Mouse (Mus musculus) spleen, postnatal 36 days (tissue): Measurements from ENCODE around the gene Gsn.

Experiments used
- DNase-seq, 2 experiments: peaks; one replicate each; pipeline ENCODE4 v3.0.0; 2022; ENCODE audit warnings: low spot score in 2 of 2, mixed read lengths in 1 of 2

The Gsn gene

DNA sequence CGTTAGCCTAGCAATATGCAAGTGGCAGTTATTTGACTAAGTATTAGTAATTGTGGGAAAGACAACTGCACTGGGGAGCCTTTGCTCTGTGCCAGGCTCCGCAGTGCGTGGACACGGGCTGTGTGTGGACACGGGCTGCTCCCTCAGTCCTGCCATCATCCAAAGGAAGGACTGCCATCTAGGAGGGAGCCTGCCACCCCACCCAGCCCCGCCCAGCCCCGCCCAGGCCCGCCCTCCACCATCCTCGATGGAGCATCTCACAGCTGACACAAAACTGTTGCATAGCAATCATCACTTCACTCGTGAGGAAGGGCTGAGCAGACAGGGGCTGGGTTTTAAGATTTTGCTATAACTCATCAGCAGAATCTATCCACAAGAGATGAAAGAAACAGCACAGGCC lies 69.8 kb downstream of the Gsn start:
- DNase-seq = no peak

DNA sequence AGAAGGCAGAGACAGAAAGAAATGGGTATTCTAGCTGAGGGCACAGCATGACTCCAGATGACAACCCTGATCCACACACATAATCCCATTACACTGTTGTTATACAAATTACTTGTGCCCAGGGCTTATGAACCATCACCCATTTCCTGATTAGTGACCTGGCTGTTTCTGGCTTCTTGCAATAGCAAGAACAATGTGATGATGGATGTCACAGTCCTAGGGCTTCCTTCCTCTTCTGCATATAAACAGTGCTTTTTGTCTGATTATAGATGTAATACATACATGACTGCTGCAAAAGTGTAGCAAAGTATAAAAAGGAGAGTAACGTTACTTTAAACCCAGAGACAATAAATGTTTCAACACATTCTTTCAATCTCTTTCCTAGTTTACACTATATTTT lies 70.8 kb downstream of the Gsn start:
- no peak for DNase-seq

DNA sequence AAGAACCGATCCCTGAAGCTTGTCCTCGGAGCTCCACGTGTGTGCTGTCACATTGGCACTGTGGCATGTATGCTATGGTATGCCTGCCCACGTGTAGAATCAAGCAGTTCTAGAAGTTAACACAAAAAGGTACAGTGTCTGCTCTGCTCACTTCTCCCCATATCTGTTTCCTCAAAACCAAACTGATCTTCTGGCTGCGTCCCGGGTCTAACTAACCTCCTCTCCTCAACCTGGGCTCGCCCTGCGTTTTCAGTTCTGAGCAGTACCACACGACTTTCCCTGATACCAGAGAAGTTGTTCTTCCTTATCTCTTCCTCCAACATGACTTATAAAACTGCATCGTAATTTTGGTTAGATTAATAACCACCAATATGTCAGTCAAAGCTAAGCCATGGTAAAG lies 71.4 kb downstream of the Gsn start:
- peak; percentile 31 to 53 for DNase-seq

DNA sequence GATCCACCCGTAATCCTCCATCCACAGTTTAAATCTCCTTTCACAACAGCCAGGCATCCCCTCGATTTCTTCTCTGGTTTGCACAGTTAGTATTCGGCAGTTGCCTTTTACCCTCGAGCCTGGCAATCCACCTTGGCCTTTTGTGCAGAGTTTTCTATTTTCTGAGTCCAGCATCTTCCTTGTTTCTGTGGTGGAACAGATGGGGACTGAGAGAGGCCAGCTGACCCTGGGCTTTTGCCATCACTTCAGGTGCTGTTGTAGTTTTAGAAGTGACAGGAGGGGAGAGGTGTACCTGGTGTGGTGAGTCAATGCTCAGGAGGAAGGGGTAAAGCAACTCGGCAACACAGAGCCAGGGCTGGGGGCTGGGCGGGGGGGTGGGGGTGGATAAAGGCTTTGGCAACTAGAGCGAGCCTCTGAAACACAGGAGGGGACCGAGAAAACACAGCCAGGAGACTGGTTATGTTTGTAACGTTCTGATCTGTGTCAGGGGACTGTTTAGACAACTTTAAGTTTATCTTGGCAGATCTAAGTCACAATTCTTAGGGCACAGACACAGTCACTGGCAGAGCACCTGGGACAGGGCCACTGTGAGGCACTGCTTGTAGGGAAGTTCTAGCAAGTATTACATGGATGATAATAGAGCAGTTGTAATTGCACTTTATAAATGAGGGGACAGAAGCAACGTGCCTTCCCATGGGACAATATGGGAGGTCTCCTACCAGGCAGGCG lies 72.0 kb downstream of the Gsn start:
- DNase-seq = no peak

DNA sequence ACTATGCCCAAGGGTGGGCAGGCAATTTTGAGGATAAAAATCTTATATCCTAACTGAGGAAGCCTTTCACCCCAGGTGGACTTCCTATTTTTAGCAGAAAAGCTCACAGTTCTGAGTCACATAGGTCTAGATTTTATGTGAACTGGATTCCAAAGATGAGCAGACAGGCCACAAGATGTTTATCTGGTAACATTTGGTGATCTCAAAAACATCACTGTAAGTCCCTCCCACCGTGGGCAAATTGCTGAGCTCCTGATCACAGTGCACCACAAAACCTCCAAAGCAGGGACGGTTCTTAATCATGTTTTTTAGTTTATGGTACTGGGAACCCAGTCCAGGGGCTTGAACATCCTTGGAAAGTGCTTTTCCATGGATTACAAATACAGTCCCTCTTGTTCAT lies 72.9 kb downstream of the Gsn start:
- DNase-seq = no peak

DNA sequence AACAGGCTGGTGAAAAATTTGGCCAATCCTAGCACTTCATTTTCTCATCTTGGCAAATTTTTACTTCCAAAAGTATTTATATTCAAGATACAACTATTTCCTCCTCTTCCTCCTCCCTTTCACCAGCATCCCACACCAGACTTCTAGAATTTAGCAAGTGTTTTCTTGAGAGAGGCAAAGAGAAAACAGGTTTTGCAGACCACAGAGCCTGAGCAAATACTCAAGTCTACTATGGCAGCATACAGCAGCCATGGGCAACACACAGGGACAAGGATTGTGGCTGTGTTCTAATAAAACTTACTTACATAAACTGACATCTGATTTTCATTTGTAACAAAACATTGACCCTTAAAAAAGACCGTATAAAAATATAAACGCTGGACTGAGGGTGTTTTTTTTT lies 75.0 kb downstream of the Gsn start:
- DNase-seq = no peak

DNA sequence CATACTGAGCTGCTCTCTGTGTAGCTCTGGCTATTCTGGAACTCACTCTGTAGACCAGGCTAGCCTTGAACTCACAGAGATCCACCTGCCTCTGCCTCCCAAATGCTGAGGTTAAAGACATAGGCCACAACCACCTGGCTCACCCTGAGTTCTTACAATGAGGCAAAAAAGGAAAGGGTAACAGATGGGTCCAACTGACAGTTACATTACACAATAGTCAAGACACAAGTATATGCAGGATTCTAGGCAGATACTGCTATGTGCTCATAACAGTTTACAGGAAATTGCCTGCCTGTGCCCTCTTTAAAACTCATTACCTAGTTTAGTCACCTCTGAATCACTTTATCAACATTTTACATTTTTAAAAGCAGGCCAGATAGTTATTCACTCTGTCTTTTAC lies 77.5 kb downstream of the Gsn start:
- no peak for DNase-seq

DNA sequence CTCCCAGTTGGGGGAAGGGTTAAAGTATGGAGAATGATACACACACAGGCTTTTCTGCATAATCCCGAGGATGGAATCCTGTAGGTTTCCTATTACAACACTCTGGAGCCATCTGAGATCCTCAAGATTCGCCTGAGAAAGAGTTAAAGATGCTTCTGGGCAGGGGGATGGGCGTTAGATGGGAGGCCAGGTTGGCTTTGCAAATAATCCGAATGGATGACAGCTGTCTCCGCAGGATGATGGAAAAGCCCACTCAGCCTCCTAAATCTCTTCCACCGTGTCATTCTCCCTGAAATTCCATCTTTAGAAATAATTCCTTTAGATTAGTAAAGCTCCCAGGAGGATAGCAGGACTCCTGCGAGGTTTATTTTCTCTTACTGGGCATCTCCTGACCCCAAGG lies 79.4 kb downstream of the Gsn start:
- no peak for DNase-seq

DNA sequence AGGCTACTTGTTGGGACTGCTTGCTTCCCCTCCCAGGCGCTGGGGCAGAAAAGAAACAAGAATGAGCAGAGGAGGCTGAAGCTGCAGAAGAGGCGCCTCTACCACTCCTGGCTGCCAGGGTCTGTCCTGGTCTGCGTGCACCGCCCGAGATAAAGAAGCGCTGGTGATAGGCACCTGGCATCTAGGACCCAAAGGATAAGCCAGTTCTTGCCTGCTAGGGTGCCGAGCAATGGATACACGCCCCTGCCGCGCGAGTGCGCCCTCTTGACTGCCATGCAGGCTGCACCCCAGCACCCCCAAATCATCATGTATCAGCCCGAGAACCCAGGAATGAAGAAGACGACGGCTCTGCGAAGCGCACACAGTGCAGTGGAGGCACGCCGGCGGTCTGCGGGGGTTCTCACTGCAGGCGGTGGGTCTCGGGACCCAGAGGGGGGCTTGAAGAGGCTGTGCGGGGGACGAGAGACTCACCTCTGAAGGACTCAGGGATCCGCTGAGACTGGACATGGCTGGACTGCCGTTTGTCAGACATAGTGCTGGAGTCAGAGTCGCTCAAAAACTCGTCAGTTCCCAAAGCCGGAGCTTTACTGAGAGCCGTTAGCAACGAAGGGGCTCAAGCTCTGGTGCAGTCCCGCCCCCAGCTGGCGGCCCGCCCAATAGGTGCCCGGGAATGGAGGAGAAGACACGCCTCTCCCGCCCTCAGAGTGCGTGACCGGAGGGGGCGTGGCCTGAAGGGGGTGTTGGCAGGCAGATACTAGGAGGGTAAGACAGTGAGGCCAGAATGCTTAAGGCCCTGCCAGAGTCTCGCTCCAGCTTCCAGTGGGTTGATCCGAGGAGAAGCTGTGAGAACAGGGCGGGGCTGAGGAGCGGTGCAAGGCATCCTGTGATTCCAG lies 80.5 kb downstream of the Gsn start, which contains the start of gene Stom:
Stom (minus strand) TSS at position 589 of the 893 bp plus-strand sequence.
- DNase-seq = peak; percentile 99 to 100

DNA sequence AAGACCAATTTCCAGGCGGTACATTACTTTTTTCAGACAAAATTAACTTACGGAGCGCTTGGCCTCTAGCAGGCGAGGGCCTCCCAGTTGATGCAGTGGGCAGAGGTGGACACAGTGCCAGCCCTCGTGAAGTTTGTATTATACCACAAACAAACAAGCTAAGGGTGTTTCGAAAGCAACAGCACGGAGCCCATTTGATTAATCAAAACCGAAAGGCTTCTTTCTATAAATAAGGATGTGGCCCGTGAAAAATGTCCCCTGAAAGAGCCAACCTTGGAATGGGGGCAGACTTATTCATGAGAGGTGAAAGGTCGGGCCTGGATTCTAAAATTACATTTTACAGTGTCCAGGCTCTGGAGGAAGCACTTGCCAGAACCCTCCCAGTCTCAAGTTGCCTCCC lies 81.2 kb downstream of the Gsn start:
- no peak for DNase-seq

DNA sequence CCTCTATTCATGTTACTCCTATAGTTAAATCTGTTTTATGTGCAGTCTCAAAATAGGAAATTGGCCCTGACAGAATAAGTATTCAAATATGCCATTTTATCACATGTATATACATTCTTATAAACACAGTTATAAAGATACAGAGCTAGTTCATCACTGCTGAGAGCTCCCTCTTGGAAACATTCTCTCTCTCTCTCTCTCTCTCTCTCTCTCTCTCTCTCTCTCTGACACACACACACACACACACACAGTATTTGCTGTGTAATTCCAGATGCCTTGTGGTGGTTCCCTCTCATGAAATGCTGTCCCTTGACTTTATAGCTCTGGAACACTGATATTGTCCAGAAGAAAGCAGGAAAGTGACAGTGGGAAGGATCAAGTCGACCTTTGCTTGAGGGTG lies 81.9 kb downstream of the Gsn start:
- no peak for DNase-seq

DNA sequence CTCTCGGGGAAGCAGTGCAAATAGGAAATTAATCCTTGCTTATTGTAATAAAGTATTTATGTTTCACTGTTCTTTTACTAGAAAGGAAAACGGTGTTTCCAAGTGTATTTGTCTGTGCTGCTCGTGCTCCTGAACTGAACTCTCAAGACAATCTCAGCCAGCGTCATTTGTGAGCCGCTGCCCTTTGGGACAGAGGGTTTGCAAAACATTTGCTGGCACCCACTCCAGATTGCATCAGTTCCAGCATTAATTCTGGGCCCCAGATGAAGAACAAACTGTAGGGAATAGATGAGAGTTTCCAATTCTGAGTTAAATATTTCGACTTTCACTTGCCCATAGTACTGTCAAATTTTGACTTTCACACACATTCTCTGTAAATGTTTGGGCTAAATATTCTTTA lies 82.5 kb downstream of the Gsn start:
- DNase-seq = no peak

DNA sequence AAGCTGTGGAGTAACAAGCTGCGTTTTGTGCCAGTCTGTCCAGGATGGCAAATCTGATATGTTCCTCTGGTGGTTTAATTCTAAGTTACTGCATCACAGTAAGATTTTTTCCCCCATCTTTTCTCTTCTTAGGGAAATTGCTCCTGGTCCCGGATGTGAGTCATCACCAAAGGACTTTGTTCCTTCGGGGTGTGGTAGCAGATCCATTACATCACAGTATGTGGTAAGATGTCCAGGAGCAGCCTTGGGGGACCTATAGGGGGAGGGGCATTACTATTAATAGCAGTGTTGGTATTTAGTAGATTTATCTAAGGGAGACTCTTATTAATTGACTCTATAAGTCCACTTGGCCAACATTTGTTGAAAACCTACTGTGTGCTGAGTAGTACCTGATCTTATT lies 86.4 kb downstream of the Gsn start:
- DNase-seq = no peak

DNA sequence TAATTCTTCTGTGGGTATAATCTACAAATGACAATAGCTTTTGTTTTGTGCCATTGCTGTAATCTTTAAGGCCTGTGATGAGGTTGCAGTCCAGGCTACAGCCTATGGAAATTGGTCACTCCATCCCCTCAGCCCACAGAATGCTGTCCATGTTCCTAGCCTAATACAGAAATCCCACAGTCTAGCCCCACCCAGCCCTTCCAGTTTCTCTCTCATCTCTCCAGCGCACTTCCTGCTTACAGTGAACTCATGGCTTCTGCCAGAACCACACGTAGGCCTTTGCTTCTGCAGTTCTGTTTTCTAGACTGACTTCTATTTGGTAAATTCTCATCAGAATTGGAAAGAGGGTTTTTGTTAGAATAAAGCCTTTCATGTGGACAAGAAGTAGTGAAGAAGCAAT lies 89.8 kb downstream of the Gsn start:
- DNase-seq = no peak

DNA sequence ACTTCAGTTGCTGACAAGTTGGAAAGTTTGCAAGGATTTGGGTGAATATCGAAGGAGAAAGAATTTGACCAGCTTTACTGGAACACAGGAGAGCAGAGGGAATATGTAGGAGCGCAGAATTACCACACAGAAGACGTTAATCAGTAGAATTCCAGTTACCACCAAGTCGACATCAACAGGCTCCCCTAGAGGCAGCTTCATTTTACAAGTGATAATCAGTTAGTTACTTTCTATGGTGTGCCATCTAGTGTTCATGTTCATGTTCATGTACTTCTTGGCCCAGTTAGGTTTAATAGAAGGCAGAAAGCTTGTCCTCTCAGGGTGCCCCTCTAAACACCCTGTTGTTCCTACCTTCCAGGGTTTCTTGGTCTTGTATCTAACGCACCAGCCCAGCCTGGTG lies 93.0 kb downstream of the Gsn start:
- peak in 1 of 2 experiments; percentile 37 for DNase-seq
